In genomic region chr2:164386953-164387352, GRCm38 (mm10) we compare ENCODE assay signal across 9 mouse cellular contexts. TPM values are rescaled to one million over a fixed set of nuclear protein-coding genes. Genes with fewer than 3 reads are reported as not detected.
DNase-seq lines count a peak whose midpoint lies in the region; ATAC-seq and TF ChIP-seq lines count a peak whose summit lies in the region.
"Had no signal": no experiment of that assay in that cellular context is flagged by ENCODE, and none has a peak within 500 bp of the region (broad histone marks: within the 10 kb centered on the region; RNA-seq: fewer than 3 reads in every experiment).

No protein-coding gene starts in this region.

- no peak for ATAC-seq in kidney, postnatal 0 days (replicated peaks; ENCODE audit: low FRiP score, low read depth)
- ATAC-seq in lung, embryonic 15.5 days (ENCODE audit: borderline replicate concordance, extremely low read depth, low FRiP score, low TSS enrichment): no peak

- peaks cover 4% of the 10 kb centered on the region; the same call in 1 of the 2 replicates for H3K27me3 ChIP-seq in kidney, adult 2 months (replicated peaks; ENCODE audit: control insufficient read depth, insufficient read depth, low read length)
- H3K27me3 ChIP-seq in ES-Bruce4 (ENCODE audit: control insufficient read depth, insufficient read depth, low read length, poor library complexity, severe bottlenecking): no peaks in the 10 kb centered on the region
- H3K27me3 ChIP-seq in kidney, postnatal 0 days (ENCODE audit: insufficient read depth, low read length): peaks cover 9% of the 10 kb centered on the region; the same call in 1 of the 2 replicates
- H3K27me3 ChIP-seq in lung, embryonic 15.5 days: peaks cover 10% of the 10 kb centered on the region; the same call in 1 of the 2 replicates

- no peak for TF ChIP-seq POLR2A in kidney, adult 2 months (IDR thresholded peaks at IDR 0.05; ENCODE audit: low read depth, low read length)
- no peak for TF ChIP-seq POLR2A in ES-Bruce4 (IDR thresholded peaks at IDR 0.05; ENCODE audit: insufficient read depth, low read length)
- TF ChIP-seq POLR2A in brain, embryonic 14.5 days (IDR thresholded peaks at IDR 0.05; ENCODE audit: borderline replicate concordance, extremely low read depth, insufficient read depth, insufficient read length, poor library complexity, severe bottlenecking): no peak

- no peak overlapping the region for H3K27ac ChIP-seq in kidney, adult 2 months (ENCODE audit: insufficient read depth, low read depth, low read length)
- no peak overlapping the region for H3K27ac ChIP-seq in ES-Bruce4 (ENCODE audit: insufficient read depth, low read length)
- H3K27ac ChIP-seq in kidney, postnatal 0 days: no peak overlapping the region
- no peak overlapping the region for H3K27ac ChIP-seq in lung, embryonic 15.5 days
- H3K27ac ChIP-seq: midbrain, embryonic 12.5 days had no signal

- TF ChIP-seq EP300 in ES-Bruce4 (IDR thresholded peaks at IDR 0.05; ENCODE audit: insufficient read depth, low read depth, low read length): no peak

- peak; percentile 52 for TF ChIP-seq CTCF in kidney, adult 2 months (conservative IDR thresholded peaks at IDR 0.05; ENCODE audit: insufficient read depth, insufficient read length, low read depth, low read length)
- TF ChIP-seq CTCF in ES-Bruce4 (IDR thresholded peaks at IDR 0.05; ENCODE audit: low read depth, low read length): peak; percentile 90
- peak; percentile 58; the same call in 1 of the 2 replicates for TF ChIP-seq CTCF in brain, embryonic 14.5 days (IDR thresholded peaks at IDR 0.05; ENCODE audit: borderline replicate concordance, extremely low read depth, insufficient read depth, insufficient read length)
- peak; percentile 80 for TF ChIP-seq CTCF in kidney, postnatal 0 days (IDR thresholded peaks at IDR 0.05; ENCODE audit: low read depth)

- H3K9me3 ChIP-seq in ES-Bruce4 (replicated peaks; ENCODE audit: control insufficient read depth, insufficient read depth, low read length, poor library complexity, severe bottlenecking): no peaks in the 10 kb centered on the region
- no peaks in the 10 kb centered on the region for H3K9me3 ChIP-seq in kidney, postnatal 0 days (replicated peaks; ENCODE audit: low read length)
- H3K9me3 ChIP-seq in lung, embryonic 15.5 days: no peaks in the 10 kb centered on the region
- H3K9me3 ChIP-seq: midbrain, embryonic 12.5 days had no signal

- H3K4me3 ChIP-seq in kidney, adult 2 months (ENCODE audit: insufficient read depth, low read depth, low read length): no peak overlapping the region
- H3K4me3 ChIP-seq in ES-Bruce4 (ENCODE audit: low read depth, low read length): no peak overlapping the region
- no peak overlapping the region for H3K4me3 ChIP-seq in kidney, postnatal 0 days (replicated peaks; ENCODE audit: low read depth, low read length)
- H3K4me3 ChIP-seq in lung, embryonic 15.5 days: no peak overlapping the region
- H3K4me3 ChIP-seq: midbrain, embryonic 12.5 days had no signal

- H3K36me3 ChIP-seq in kidney, adult 2 months (ENCODE audit: control insufficient read depth, insufficient read depth, low read length): no peaks in the 10 kb centered on the region
- no peaks in the 10 kb centered on the region for H3K36me3 ChIP-seq in ES-Bruce4 (ENCODE audit: control insufficient read depth, insufficient read depth, low read length, poor library complexity, severe bottlenecking)
- no peaks in the 10 kb centered on the region for H3K36me3 ChIP-seq in kidney, postnatal 0 days (ENCODE audit: insufficient read depth, low read length)
- no peaks in the 10 kb centered on the region for H3K36me3 ChIP-seq in lung, embryonic 15.5 days
- H3K36me3 ChIP-seq: midbrain, embryonic 12.5 days had no signal

- peak; percentile 27 for DNase-seq in kidney, adult 2 months
- DNase-seq in kidney, adult 11 months: no peak
- peak; percentile 54 for DNase-seq in brain, embryonic 14.5 days (ENCODE audit: low read depth)
- DNase-seq in kidney, postnatal 0 days (ENCODE audit: low spot score): peak; percentile 63
- DNase-seq in spleen, postnatal 36 days (ENCODE audit: low spot score in 2 of 2): peak; percentile 46 to 61
- no peak for DNase-seq in heart, adult 8-10 months (ENCODE audit: low spot score)

- 19% methylated on average over 8 of the region's 8 CpGs for WGBS in kidney, adult 2 months
- 15% methylated on average over 8 of the region's 8 CpGs for WGBS in kidney, postnatal 0 days
- WGBS in lung, embryonic 15.5 days: 16% methylated on average over 8 of the region's 8 CpGs

- H3K9ac ChIP-seq in ES-Bruce4 (ENCODE audit: low read depth, poor library complexity, severe bottlenecking): no peak overlapping the region
- H3K9ac ChIP-seq in kidney, postnatal 0 days (ENCODE audit: low read depth, low read length): no peak overlapping the region
- H3K9ac ChIP-seq in lung, embryonic 15.5 days: no peak overlapping the region
- H3K9ac ChIP-seq: midbrain, embryonic 12.5 days had no signal

- H3K4me1 ChIP-seq in kidney, adult 2 months (ENCODE audit: control insufficient read depth, insufficient read depth, low read length): no peaks in the 10 kb centered on the region
- peaks cover 2% of the 10 kb centered on the region for H3K4me1 ChIP-seq in ES-Bruce4 (ENCODE audit: control insufficient read depth, insufficient read depth, low read length)
- H3K4me1 ChIP-seq in kidney, postnatal 0 days (replicated peaks; ENCODE audit: insufficient read depth, low read length): 0 out of 2 replicates have a peak, but pooled peaks cover 5% of the 10 kb centered on the region
- peaks cover 49% of the 10 kb centered on the region for H3K4me1 ChIP-seq in lung, embryonic 15.5 days

- H3K4me2 ChIP-seq in kidney, postnatal 0 days (ENCODE audit: low read length): no peak overlapping the region
- 0 out of 2 replicates have a peak overlapping the region, but pooled peaks have one; percentile 23 for H3K4me2 ChIP-seq in lung, embryonic 15.5 days

RNA-seq across cellular contexts. Expression of gene Slpi, which starts 1.9 kb away (rescaled TPM):
- polyA plus RNA-seq in kidney, adult 2 months (2012; rRNA removed): 3.0 and 4.6 TPM in 2 replicates
- polyA plus RNA-seq in ES-Bruce4 (2011; ENCODE audit: insufficient read depth, insufficient read length, low read depth, missing spikeins): 1.6 and 1.8 TPM in 2 replicates
- polyA plus RNA-seq in brain, embryonic 14.5 days (2012; rRNA removed): 0.22 TPM in 1 of 2 replicates, not detected in the other
- 4.8 and 9.6 TPM in 2 replicates for polyA plus RNA-seq in kidney, postnatal 0 days (2015; fragmentation: Nextera tagmentation; extraction: Ambion mirVana)
- 1.4 and 1.6 TPM in 2 replicates for polyA plus RNA-seq in lung, embryonic 15.5 days (2015; fragmentation: Nextera tagmentation; extraction: Ambion mirVana)
- 100 to 1,000 TPM in 1 of 4 experiments, 1 to 10 TPM in 3; 1.1 to 110 (median 2.3) TPM for total RNA-seq in heart, adult 8-10 months (2022)
- polyA plus RNA-seq: midbrain, embryonic 12.5 days had no signal

RNA-seq across cellular contexts. Expression of gene Rbpjl, which starts 16.0 kb away (rescaled TPM):
- 0.04 TPM in 1 of 2 replicates, not detected in the other for polyA plus RNA-seq in kidney, adult 2 months (2012; rRNA removed)
- polyA plus RNA-seq in ES-Bruce4 (2011; ENCODE audit: insufficient read depth, insufficient read length, low read depth, missing spikeins): not detected in 2 replicates
- 0.04 and 0.10 TPM in 2 replicates for polyA plus RNA-seq in brain, embryonic 14.5 days (2012; rRNA removed)
- polyA plus RNA-seq in kidney, postnatal 0 days (2015; fragmentation: Nextera tagmentation; extraction: Ambion mirVana): not detected in 2 replicates
- polyA plus RNA-seq in lung, embryonic 15.5 days (2015; fragmentation: Nextera tagmentation; extraction: Ambion mirVana): 9.4 and 10.7 TPM in 2 replicates
- total RNA-seq in heart, adult 8-10 months (2022): not detected

RNA-seq across cellular contexts. Expression of gene Matn4, which starts 18.0 kb away (rescaled TPM):
- polyA plus RNA-seq in kidney, adult 2 months (2012; rRNA removed): 1.4 and 2.6 TPM in 2 replicates
- 0.93 and 1.7 TPM in 2 replicates for polyA plus RNA-seq in ES-Bruce4 (2011; ENCODE audit: insufficient read depth, insufficient read length, low read depth, missing spikeins)
- 1.8 and 2.5 TPM in 2 replicates for polyA plus RNA-seq in brain, embryonic 14.5 days (2012; rRNA removed)
- polyA plus RNA-seq in kidney, postnatal 0 days (2015; fragmentation: Nextera tagmentation; extraction: Ambion mirVana): 0.46 and 0.62 TPM in 2 replicates
- polyA plus RNA-seq in lung, embryonic 15.5 days (2015; fragmentation: Nextera tagmentation; extraction: Ambion mirVana): 41.3 and 42.7 TPM in 2 replicates
- total RNA-seq in heart, adult 8-10 months (2022): under 1 TPM; 0.25 to 0.50 (median 0.29) TPM

RNA-seq across cellular contexts. Expression of gene Svs5, which starts 54.4 kb away (rescaled TPM):
- polyA plus RNA-seq in kidney, adult 2 months (2012; rRNA removed): not detected in 2 replicates
- not detected in 2 replicates for polyA plus RNA-seq in ES-Bruce4 (2011; ENCODE audit: insufficient read depth, insufficient read length, low read depth, missing spikeins)
- not detected in 2 replicates for polyA plus RNA-seq in brain, embryonic 14.5 days (2012; rRNA removed)
- polyA plus RNA-seq in kidney, postnatal 0 days (2015; fragmentation: Nextera tagmentation; extraction: Ambion mirVana): not detected in 2 replicates
- not detected in 2 replicates for polyA plus RNA-seq in lung, embryonic 15.5 days (2015; fragmentation: Nextera tagmentation; extraction: Ambion mirVana)
- total RNA-seq in heart, adult 8-10 months (2022): not detected
- polyA plus RNA-seq: midbrain, embryonic 12.5 days had no signal

RNA-seq across cellular contexts. Expression of gene Sdc4, which starts 56.7 kb away (rescaled TPM):
- polyA plus RNA-seq in kidney, adult 2 months (2012; rRNA removed): 194 and 212 TPM in 2 replicates
- 212 and 213 TPM in 2 replicates for polyA plus RNA-seq in ES-Bruce4 (2011; ENCODE audit: insufficient read depth, insufficient read length, low read depth, missing spikeins)
- polyA plus RNA-seq in brain, embryonic 14.5 days (2012; rRNA removed): 2.3 and 3.7 TPM in 2 replicates
- 183 and 227 TPM in 2 replicates for polyA plus RNA-seq in kidney, postnatal 0 days (2015; fragmentation: Nextera tagmentation; extraction: Ambion mirVana)
- polyA plus RNA-seq in lung, embryonic 15.5 days (2015; fragmentation: Nextera tagmentation; extraction: Ambion mirVana): 161 and 178 TPM in 2 replicates
- 10 to 100 TPM; 14.9 to 23.0 (median 20.7) TPM for total RNA-seq in heart, adult 8-10 months (2022)

Comparison
In these comparisons a context has a peak if more than half of its experiments do, and no peak if none do; other contexts are left out.
1. DNase-seq: peak in kidney, adult 2 months (single experiment), brain, embryonic 14.5 days (single experiment), kidney, postnatal 0 days (single experiment) and spleen, postnatal 36 days (2 of 2); none in kidney, adult 11 months (single experiment) and heart, adult 8-10 months (single experiment).
2. RNA of gene Matn4, which starts 18.0 kb away (polyA plus RNA-seq): 41.3 to 42.7 TPM in lung, embryonic 15.5 days; 1.8 to 2.5 TPM in brain, embryonic 14.5 days, 1.4 to 2.6 TPM in kidney, adult 2 months, 0.93 to 1.7 TPM in ES-Bruce4 and 0.46 to 0.62 TPM in kidney, postnatal 0 days; every median in the first group is over 10 times any median in the second.
3. Peak in every context shown above with its lines, with median percentiles within 50 percentile points of each other: CTCF ChIP-seq.